8 mouse cellular contexts compared by ENCODE assay signal in the genomic region with DNA sequence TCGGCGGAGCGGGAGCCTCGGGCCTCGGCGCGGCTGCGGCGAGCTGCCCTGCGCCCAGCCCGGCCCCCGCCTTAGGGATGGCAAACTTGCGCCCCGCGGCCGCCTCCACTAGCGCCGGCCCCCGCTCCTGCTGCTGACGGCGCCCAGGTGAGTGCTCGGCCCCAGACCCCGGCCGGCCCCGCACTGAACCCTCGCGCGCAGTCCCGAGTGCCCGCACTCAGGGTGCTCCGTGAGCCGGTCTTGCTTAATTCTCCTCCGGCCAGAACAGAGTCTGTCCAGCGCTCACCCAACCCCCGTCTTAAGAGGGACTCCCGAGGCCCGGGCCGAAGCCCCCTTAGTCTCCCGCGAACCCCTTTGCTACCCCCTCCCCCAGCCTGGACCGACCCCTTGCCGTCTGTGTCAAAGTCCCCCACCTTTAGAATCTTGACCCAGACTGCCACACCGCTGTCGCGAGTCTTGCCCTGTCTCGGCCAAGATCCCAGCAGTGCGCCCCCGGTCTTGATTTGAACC. TPM values are rescaled to one million over a fixed set of nuclear protein-coding genes. Genes with fewer than 3 reads are reported as not detected.
DNase-seq lines count a peak whose midpoint lies in the region; ATAC-seq and TF ChIP-seq lines count a peak whose summit lies in the region.

No protein-coding gene starts in this region.

- H3K4me3 ChIP-seq in lung, embryonic 14.5 days (ENCODE audit: low read depth, low read length), result peak overlapping the region; percentile 61
- H3K4me3 ChIP-seq in hindbrain, embryonic 14.5 days (replicated peaks; ENCODE audit: low read length), result peak overlapping the region; percentile 82
- peak overlapping the region; percentile 72 for H3K4me3 ChIP-seq in midbrain, postnatal 0 days (ENCODE audit: low read depth, low read length)

- ATAC-seq in lung, embryonic 14.5 days (ENCODE audit: insufficient read depth), result peak; percentile 15; the same call in 1 of the 2 replicates
- 0 out of 2 replicates have a peak, but pooled peaks have one; percentile 12 for ATAC-seq in hindbrain, embryonic 14.5 days (ENCODE audit: low FRiP score)
- peak; percentile 3 for ATAC-seq in midbrain, postnatal 0 days (ENCODE audit: low FRiP score)

- peak overlapping the region; percentile 99 for H3K4me2 ChIP-seq in lung, embryonic 14.5 days
- peak overlapping the region; percentile 75 for H3K4me2 ChIP-seq in hindbrain, embryonic 14.5 days (replicated peaks)
- peak overlapping the region; percentile 96 for H3K4me2 ChIP-seq in midbrain, postnatal 0 days (ENCODE audit: low read depth, low read length, poor library complexity, severe bottlenecking)

- H3K36me3 ChIP-seq in lung, embryonic 14.5 days (ENCODE audit: insufficient read depth), result no peaks in the 10 kb centered on the region
- no peaks in the 10 kb centered on the region for H3K36me3 ChIP-seq in hindbrain, embryonic 14.5 days (replicated peaks; ENCODE audit: control insufficient read depth, insufficient read depth)
- no peaks in the 10 kb centered on the region for H3K36me3 ChIP-seq in midbrain, postnatal 0 days (ENCODE audit: insufficient read depth, low read length)

- TF ChIP-seq CTCF in lung, embryonic 14.5 days (IDR thresholded peaks at IDR 0.05; ENCODE audit: low read depth), result no peak
- TF ChIP-seq CTCF in midbrain, postnatal 0 days (IDR thresholded peaks at IDR 0.05), result no peak

- peaks cover 68% of the 10 kb centered on the region for H3K27me3 ChIP-seq in lung, embryonic 14.5 days (ENCODE audit: insufficient read depth, low read length)
- H3K27me3 ChIP-seq in hindbrain, embryonic 14.5 days (ENCODE audit: control insufficient read depth, insufficient read depth, low read length), result peaks cover 7% of the 10 kb centered on the region; the same call in 1 of the 2 replicates
- H3K27me3 ChIP-seq in midbrain, postnatal 0 days (ENCODE audit: insufficient read depth, low read length), result no peaks in the 10 kb centered on the region

- H3K9me3 ChIP-seq in lung, embryonic 14.5 days (ENCODE audit: low read depth, low read length), result no peaks in the 10 kb centered on the region
- no peaks in the 10 kb centered on the region for H3K9me3 ChIP-seq in hindbrain, embryonic 14.5 days (ENCODE audit: control insufficient read depth, low read length)
- H3K9me3 ChIP-seq in midbrain, postnatal 0 days (ENCODE audit: low read length), result no peaks in the 10 kb centered on the region

- under 1% methylated on average over 27 of the region's 48 CpGs for WGBS in lung, embryonic 14.5 days
- WGBS in hindbrain, embryonic 14.5 days, result under 1% methylated on average over 41 of the region's 48 CpGs
- WGBS in midbrain, postnatal 0 days, result 3% methylated on average over 30 of the region's 48 CpGs

- peaks cover 17% of the 10 kb centered on the region for H3K4me1 ChIP-seq in lung, embryonic 14.5 days (ENCODE audit: insufficient read depth)
- H3K4me1 ChIP-seq in hindbrain, embryonic 14.5 days (replicated peaks; ENCODE audit: control insufficient read depth, insufficient read depth, low read length), result peaks cover 60% of the 10 kb centered on the region
- H3K4me1 ChIP-seq in midbrain, postnatal 0 days (ENCODE audit: insufficient read depth, low read length), result peaks cover 31% of the 10 kb centered on the region

- peak; percentile 46 to 67 for DNase-seq in adrenal gland, adult (ENCODE audit: inconsistent age in 2 of 2, low spot score in 1 of 2)
- no peak for DNase-seq in adrenal gland, postnatal 14 days
- DNase-seq in lung, embryonic 14.5 days, result peak; percentile 27
- DNase-seq in lung, postnatal 14 days, result no peak
- no peak for DNase-seq in hindbrain, embryonic 14.5 days (ENCODE audit: low spot score)
- DNase-seq in midbrain, postnatal 0 days (ENCODE audit: low spot score), result no peak
- no peak for DNase-seq in gastrocnemius, adult 18-20 months (ENCODE audit: low spot score)
- DNase-seq in retina, postnatal 1 day, result no peak

- no peak overlapping the region for H3K27ac ChIP-seq in lung, embryonic 14.5 days (ENCODE audit: low read depth)
- peak overlapping the region; percentile 80 for H3K27ac ChIP-seq in hindbrain, embryonic 14.5 days
- peak overlapping the region; percentile 79 for H3K27ac ChIP-seq in midbrain, postnatal 0 days (ENCODE audit: low read depth, low read length)

- H3K9ac ChIP-seq in lung, embryonic 14.5 days, result peak overlapping the region; percentile 68
- peak overlapping the region; percentile 87 for H3K9ac ChIP-seq in hindbrain, embryonic 14.5 days
- H3K9ac ChIP-seq in midbrain, postnatal 0 days (replicated peaks; ENCODE audit: low read length, poor library complexity, severe bottlenecking), result peak overlapping the region; percentile 83

RNA-seq across cellular contexts. Expression of a gene that starts 0.5 kb away (rescaled TPM):
- 16.0 and 17.3 TPM in 2 replicates for total RNA-seq in adrenal gland, postnatal 14 days (2021)
- polyA plus RNA-seq in lung, embryonic 14.5 days (2014; fragmentation: Nextera tagmentation; extraction: Ambion mirVana), result 2.0 TPM in 2 replicates
- polyA plus RNA-seq in hindbrain, embryonic 14.5 days (2014; fragmentation: Nextera tagmentation; extraction: Ambion mirVana), result 16.9 and 19.0 TPM in 2 replicates
- 293 and 312 TPM in 2 replicates for total RNA-seq in midbrain, postnatal 0 days (2014; rRNA removed)
- 17.4 and 17.9 TPM in 2 replicates for polyA plus RNA-seq in midbrain, postnatal 0 days (2015; fragmentation: Nextera tagmentation; extraction: Ambion mirVana)
- 1 to 10 TPM in 1 of 2 experiments, under 1 TPM in 1; 0.21 to 2.5 TPM for total RNA-seq in gastrocnemius, adult 18-20 months (2021)

RNA-seq across cellular contexts. Expression of a gene that starts 56.2 kb away (rescaled TPM):
- 0.19 and 0.30 TPM in 2 replicates for total RNA-seq in adrenal gland, postnatal 14 days (2021)
- polyA plus RNA-seq in lung, embryonic 14.5 days (2014; fragmentation: Nextera tagmentation; extraction: Ambion mirVana), result 0.05 TPM in 1 of 2 replicates, not detected in the other
- not detected in 2 replicates for polyA plus RNA-seq in hindbrain, embryonic 14.5 days (2014; fragmentation: Nextera tagmentation; extraction: Ambion mirVana)
- not detected in 2 replicates for total RNA-seq in midbrain, postnatal 0 days (2014; rRNA removed)
- 0.09 and 0.27 TPM in 2 replicates for polyA plus RNA-seq in midbrain, postnatal 0 days (2015; fragmentation: Nextera tagmentation; extraction: Ambion mirVana)
- not detected for total RNA-seq in gastrocnemius, adult 18-20 months (2021)

Comparison
In these comparisons a context has a peak if more than half of its experiments do, and no peak if none do; other contexts are left out.
1. DNase-seq: peak in adrenal gland, adult (2 of 2) and lung, embryonic 14.5 days (single experiment); none in adrenal gland, postnatal 14 days (single experiment), lung, postnatal 14 days (single experiment), hindbrain, embryonic 14.5 days (single experiment), midbrain, postnatal 0 days (single experiment), gastrocnemius, adult 18-20 months (single experiment) and retina, postnatal 1 day (single experiment).
2. RNA of a gene that starts 0.5 kb away (total RNA-seq): 293 to 312 TPM in midbrain, postnatal 0 days; 16.0 to 17.3 TPM in adrenal gland, postnatal 14 days and 0.21 to 2.5 TPM in gastrocnemius, adult 18-20 months; every median in the first group is over 10 times any median in the second.
3. Peak in every context shown above with its lines, with median percentiles within 50 percentile points of each other: ATAC-seq, H3K4me2 ChIP-seq, H3K4me3 ChIP-seq and H3K9ac ChIP-seq.